Mouse (Mus musculus) CH12.LX (cell line): ENCODE measurements around the gene Ibtk. TPM values are rescaled to one million over a fixed set of nuclear protein-coding genes. Genes with fewer than 3 reads are reported as not detected.

ENCODE experiments used
- DNase-seq: peaks from one replicate; pipeline ENCODE4 v3.0.0-alpha.2; 2013; ENCODE audit errors: extremely low read depth
- H3K27ac ChIP-seq: 2 replicates; pipeline ENCODE4 v1.5.1; 2012; ENCODE audit warnings: low read depth, mild to moderate bottlenecking, control low read depth, moderate library complexity; ENCODE audit not compliant: insufficient read depth
- H3K27me3 ChIP-seq: replicated peaks from 2 replicates; pipeline ENCODE3; 2012; ENCODE audit warnings: inconsistent platforms
- H3K36me3 ChIP-seq, 2 experiments: replicated peaks in 1 of 2; 2 replicates each; pipeline versions ENCODE3 to v1.6.1; 2012; ENCODE audit warnings: inconsistent platforms in 1 of 2, low read length in 1 of 2, mild to moderate bottlenecking in 1 of 2, mixed read lengths in 1 of 2, moderate library complexity in 1 of 2; ENCODE audit not compliant: control insufficient read depth in 1 of 2, insufficient read depth in 1 of 2
- H3K4me1 ChIP-seq, 2 experiments: 2 replicates each; pipeline ENCODE4 v1.6.1; 2012; ENCODE audit warnings: inconsistent platforms in 1 of 2, moderate library complexity in 1 of 2; ENCODE audit not compliant: insufficient read depth in 2 of 2, control insufficient read depth in 1 of 2
- H3K4me2 ChIP-seq: 2 replicates; pipeline ENCODE4 v1.6.1; 2012; ENCODE audit warnings: low read depth, mild to moderate bottlenecking, control low read depth; ENCODE audit not compliant: poor library complexity, insufficient read depth, severe bottlenecking
- H3K4me3 ChIP-seq, 3 experiments: fragments of 150-350 bp in 1 of 3; sonication (generic) in 1 of 3; replicated peaks in 1 of 3; 2 replicates each; pipeline versions ENCODE3 to v1.5.1; 2011 to 2012; ENCODE audit warnings: low read depth in 2 of 3, low read length in 2 of 3, mild to moderate bottlenecking in 2 of 3, moderate library complexity in 2 of 3, control low read depth in 1 of 3, improper control_type of control experiment in 1 of 3, inconsistent platforms in 1 of 3, mixed read lengths in 1 of 3; ENCODE audit not compliant: poor library complexity in 1 of 3
- H3K79me2 ChIP-seq: replicated peaks from 2 replicates; pipeline ENCODE4 v1.6.1; 2012; ENCODE audit warnings: mild to moderate bottlenecking, moderate library complexity; ENCODE audit not compliant: control insufficient read depth, poor library complexity, insufficient read depth, severe bottlenecking; ENCODE audit errors: extremely low read depth
- H3K9ac ChIP-seq: 2 replicates; pipeline ENCODE4 v1.6.1; 2012; ENCODE audit warnings: low read depth, mild to moderate bottlenecking, control low read depth, moderate library complexity; ENCODE audit not compliant: insufficient read depth
- H3K9me3 ChIP-seq: replicated peaks from 2 replicates; pipeline ENCODE3; 2012; ENCODE audit warnings: low read length, inconsistent platforms, mixed read lengths
- BHLHE40 ChIP-seq: IDR thresholded peaks from 2 replicates; pipeline ENCODE4 v1.6.1; 2011; ENCODE audit warnings: mild to moderate bottlenecking, low read depth, low read length, improper control_type of control experiment
- CHD1 ChIP-seq: IDR thresholded peaks from 2 replicates; pipeline ENCODE4 v1.6.1; 2012; ENCODE audit warnings: low read depth, low read length, improper control_type of control experiment, inconsistent platforms
- EP300 ChIP-seq: IDR thresholded peaks from 2 replicates; pipeline ENCODE4 v1.6.1; 2011; ENCODE audit warnings: low read length, improper control_type of control experiment
- IRF4 ChIP-seq: IDR thresholded peaks from 2 replicates; pipeline ENCODE4 v1.6.1; 2014; ENCODE audit warnings: low read depth, mild to moderate bottlenecking, inconsistent platforms, low read length, improper control_type of control experiment
- KAT2A ChIP-seq: IDR thresholded peaks from 2 replicates; pipeline ENCODE4 v1.6.1; 2012; ENCODE audit warnings: low read length, improper control_type of control experiment, inconsistent platforms; ENCODE audit not compliant: insufficient replicate concordance
- MAX ChIP-seq: IDR thresholded peaks from 2 replicates; pipeline ENCODE4 v1.6.1; 2011; ENCODE audit warnings: low read length, improper control_type of control experiment
- MAZ ChIP-seq: IDR thresholded peaks from 2 replicates; pipeline ENCODE4 v1.6.1; 2012; ENCODE audit warnings: low read depth, mild to moderate bottlenecking, inconsistent platforms, low read length, improper control_type of control experiment, moderate library complexity
- MXI1 ChIP-seq: IDR thresholded peaks from 2 replicates; pipeline ENCODE4 v1.6.1; 2011; ENCODE audit warnings: mild to moderate bottlenecking, low read depth, low read length, improper control_type of control experiment
- NRF1 ChIP-seq: IDR thresholded peaks from 2 replicates; pipeline ENCODE4 v1.6.1; 2014; ENCODE audit warnings: low read depth, mild to moderate bottlenecking, inconsistent platforms, low read length, improper control_type of control experiment, moderate library complexity
- PAX5 ChIP-seq: IDR thresholded peaks from 2 replicates; pipeline ENCODE4 v1.6.1; 2012; ENCODE audit warnings: low read length, inconsistent platforms, mixed read lengths
- POLR2A ChIP-seq: IDR thresholded peaks from 2 replicates; pipeline ENCODE4 v1.6.1; 2011; ENCODE audit warnings: low read depth, mild to moderate bottlenecking, improper control_type of control experiment, low read length
- POLR2AphosphoS2 ChIP-seq: IDR thresholded peaks from 2 replicates; pipeline ENCODE4 v1.6.1; 2011; ENCODE audit warnings: low read depth, low read length, improper control_type of control experiment
- USF1 ChIP-seq: IDR thresholded peaks from 2 replicates; pipeline ENCODE4 v1.6.1; 2014; ENCODE audit warnings: low read depth, mild to moderate bottlenecking, inconsistent platforms, low read length, improper control_type of control experiment
- dilution Hi-C: fragments of 300-500 bp; cut with MboI; formaldehyde crosslinking; loops from 2 replicates; pipeline ENCODE4 v1.14.3; 2020; ENCODE audit warnings: low sequenced_read_pairs; ENCODE audit not compliant: extremely low pct_unique_long_range_greater_than_20kb, extremely low pct_ligation_motif_present
- in situ Hi-C: fragments of 300-500 bp; cut with MboI; formaldehyde crosslinking; loops from 3 replicates; pipeline ENCODE4 v1.14.3; 2019; ENCODE audit warnings: low sequenced_read_pairs, low pct_ligation_motif_present, low pct_unique_long_range_greater_than_20kb, mixed read lengths
- polyA plus RNA-seq: library from polyadenylated mRNA; unstranded; fragments of >175 nt; gene quantifications from 2 replicates; pipeline ENCODE4 v1.2.1, GENCODE M21; 2012; ENCODE audit warnings: low read depth; ENCODE audit not compliant: insufficient read length
- total RNA-seq, 2 experiments: library from RNA; depleted of rRNA; stranded (reverse); fragments of 300-350 nt in 1 of 2; fragments of >200 nt in 1 of 2; gene quantifications; 2 replicates each; pipeline ENCODE4 v1.2.3; 2012 to 2014

Ibtk gene
- total and polyA plus RNA-seq, 3 experiments, result 34.2 to 41.3 (median 40.6) TPM

DNA sequence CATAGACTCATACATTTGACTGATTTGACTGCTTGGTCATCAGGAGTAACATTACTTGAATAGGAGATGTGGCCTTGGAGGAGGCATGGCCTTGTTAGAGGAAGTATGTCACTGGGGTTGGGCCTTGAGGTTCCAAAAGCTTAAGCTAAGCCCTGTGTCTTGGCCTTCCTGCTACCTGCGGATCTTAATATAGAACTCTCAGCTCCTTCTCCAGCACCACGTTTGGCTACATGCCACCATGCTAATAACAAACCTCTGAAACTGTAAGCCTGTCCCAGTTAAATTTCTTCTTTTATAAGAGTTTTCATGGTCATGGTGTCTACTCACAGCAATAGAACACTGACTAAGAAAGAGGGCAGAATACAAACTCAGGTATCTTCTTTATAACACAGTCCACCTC, 110.9 kb downstream of the Ibtk start:
- Histone ChIP-seq H3K27me3 (no peaks in the 10 kb centered on the region), H3K9me3 (peaks cover 3% of the 10 kb centered on the region), H3K4me3 (no peak overlapping the region), H3K36me3 (no peaks in the 10 kb centered on the region), H3K79me2 (no peaks in the 10 kb centered on the region), H3K27ac (no peak overlapping the region), H3K4me1 (no peaks in the 10 kb centered on the region), H3K9ac (no peak overlapping the region), H3K4me2 (no peak overlapping the region)
- no peak for TF ChIP-seq PAX5
- TF ChIP-seq MXI1, result no peak
- no peak for TF ChIP-seq POLR2AphosphoS2
- TF ChIP-seq MAZ, result no peak
- no peak for TF ChIP-seq CHD1
- no peak for TF ChIP-seq NRF1
- TF ChIP-seq EP300, result no peak
- no peak for TF ChIP-seq IRF4
- no peak for TF ChIP-seq USF1
- no peak for TF ChIP-seq KAT2A
- TF ChIP-seq MAX, result no peak
- TF ChIP-seq BHLHE40, result no peak
- TF ChIP-seq POLR2A, result no peak
- dilution Hi-C loops, result no loop called here
- DNase-seq, result no peak
- in situ Hi-C loops, result no loop called here

Other genes with a start within 250 kb of the Ibtk start
- not detected in 2 replicates for gene Tpbg, start 93.0 kb upstream of the Ibtk start, total RNA-seq (2012; rRNA removed)
- gene Tpbg, start 93.0 kb upstream of the Ibtk start, total RNA-seq (2014; rRNA removed), result not detected in 2 replicates
- not detected in 2 replicates for gene Tpbg, start 93.0 kb upstream of the Ibtk start, polyA plus RNA-seq